Mouse (Mus musculus): Measurements from ENCODE around the gene Nit2.
A peak's percentile ranks its signal among the peaks of the same experiment; 100 is the strongest.
"Not testable (repeated sequence)": the region's sequence is repeated elsewhere in the genome, so short reads cannot be mapped to it uniquely, and the experiment has no call there.

Gene Nit2

GRCm38 (mm10) chr16:57166611-57167513, at the start of gene Nit2:
TSS of gene Nit2 (minus strand) at chr16:57167341.
- peak; percentile 91 to 96 for DNase-seq (ENCODE audit: low spot score in 2 of 2)

GRCm38 (mm10) chr16:57215957-57216356, 48.8 kb upstream of the Nit2 start:
- no peak for DNase-seq (ENCODE audit: low spot score in 2 of 2)

GRCm38 (mm10) chr16:57211037-57211436, 43.9 kb upstream of the Nit2 start:
- no peak for DNase-seq (ENCODE audit: low spot score in 2 of 2)

GRCm38 (mm10) chr16:57208342-57208741, 41.2 kb upstream of the Nit2 start:
- DNase-seq (ENCODE audit: low spot score in 2 of 2), result no peak

- DNase-seq (ENCODE audit: low spot score in 2 of 2), result no peak
These were observed 30.1 kb upstream of the Nit2 start for GRCm38 (mm10) chr16:57197281-57197680.

- DNase-seq (ENCODE audit: low spot score in 2 of 2), result no peak
These were observed 29.4 kb upstream of the Nit2 start for GRCm38 (mm10) chr16:57196590-57196989.

GRCm38 (mm10) chr16:57191214-57191613, 24.1 kb upstream of the Nit2 start:
- DNase-seq (ENCODE audit: low spot score in 2 of 2), result no peak

GRCm38 (mm10) chr16:57190390-57190789, 23.2 kb upstream of the Nit2 start:
- no peak for DNase-seq (ENCODE audit: low spot score in 2 of 2)

- no peak for DNase-seq (ENCODE audit: low spot score in 2 of 2)
These were observed 22.4 kb upstream of the Nit2 start for GRCm38 (mm10) chr16:57189493-57189892.

GRCm38 (mm10) chr16:57186618-57187017, 19.5 kb upstream of the Nit2 start:
- DNase-seq (ENCODE audit: low spot score in 2 of 2), result no peak

GRCm38 (mm10) chr16:57182037-57182436, 14.9 kb upstream of the Nit2 start:
- no peak for DNase-seq (ENCODE audit: low spot score in 2 of 2)

GRCm38 (mm10) chr16:57181180-57181579, 14.0 kb upstream of the Nit2 start:
- DNase-seq (ENCODE audit: low spot score in 2 of 2), result no peak

GRCm38 (mm10) chr16:57177664-57178063, 10.5 kb upstream of the Nit2 start:
- DNase-seq (ENCODE audit: low spot score in 2 of 2), result no peak

- no peak for DNase-seq (ENCODE audit: low spot score in 2 of 2)
These were observed 10.1 kb upstream of the Nit2 start for GRCm38 (mm10) chr16:57177254-57177653.

- DNase-seq (ENCODE audit: low spot score in 2 of 2), result no peak
These were observed 9.1 kb upstream of the Nit2 start for GRCm38 (mm10) chr16:57176276-57176675.

- no peak for DNase-seq (ENCODE audit: low spot score in 2 of 2)
These were observed 8.6 kb upstream of the Nit2 start for GRCm38 (mm10) chr16:57175751-57176150.

GRCm38 (mm10) chr16:57174480-57174879, 7.3 kb upstream of the Nit2 start:
- not testable (repeated sequence) for DNase-seq (ENCODE audit: low spot score in 2 of 2)

- DNase-seq (ENCODE audit: low spot score in 2 of 2), result no peak
These were observed 4.4 kb upstream of the Nit2 start for GRCm38 (mm10) chr16:57171570-57171969.

GRCm38 (mm10) chr16:57171161-57171560, 4.0 kb upstream of the Nit2 start:
- no peak for DNase-seq (ENCODE audit: low spot score in 2 of 2)

GRCm38 (mm10) chr16:57168236-57168635, 1.1 kb upstream of the Nit2 start:
- no peak for DNase-seq (ENCODE audit: low spot score in 2 of 2)

- DNase-seq (ENCODE audit: low spot score in 2 of 2), result no peak
These were observed 372 bp upstream of the Nit2 start for GRCm38 (mm10) chr16:57167514-57167912.

GRCm38 (mm10) chr16:57166086-57166485, 1.1 kb downstream of the Nit2 start:
- no peak for DNase-seq (ENCODE audit: low spot score in 2 of 2)

GRCm38 (mm10) chr16:57165157-57165556, 2.0 kb downstream of the Nit2 start:
- no peak for DNase-seq (ENCODE audit: low spot score in 2 of 2)

- no peak for DNase-seq (ENCODE audit: low spot score in 2 of 2)
These were observed 3.4 kb downstream of the Nit2 start for GRCm38 (mm10) chr16:57163694-57164093.
